Mouse (Mus musculus) cerebellum, adult 2 months (tissue): ENCODE measurements around the gene Wdhd1.

ENCODE experiments used
- CTCF ChIP-seq: fragments of 200-500 bp; IDR thresholded peaks from 2 replicates; pipeline ENCODE4 v1.5.1; 2011; ENCODE audit warnings: low read depth, mild to moderate bottlenecking, control low read depth, low read length, moderate library complexity, borderline replicate concordance; ENCODE audit not compliant: insufficient read depth
- POLR2A ChIP-seq: fragments of 200-500 bp; IDR thresholded peaks from 2 replicates; pipeline ENCODE4 v1.6.1; 2011; ENCODE audit warnings: low read length, control low read depth, borderline replicate concordance; ENCODE audit not compliant: insufficient read depth

- no peak for TF ChIP-seq CTCF
- no peak for TF ChIP-seq POLR2A
Measured at GRCm38 (mm10) chr14:47234032-47234431, 42.6 kb downstream of the Wdhd1 start.
